Mouse (Mus musculus) bone marrow macrophage, adult 2 months (primary cell): ENCODE results near the gene Btg1.

Source experiments
- CTCF ChIP-seq: IDR thresholded peaks from 2 replicates; pipeline ENCODE4 v1.5.1; 2012; ENCODE audit warnings: low read depth, mild to moderate bottlenecking, low read length, moderate library complexity
- POLR2A ChIP-seq: IDR thresholded peaks from 2 replicates; pipeline ENCODE4 v1.6.1; 2012; ENCODE audit warnings: mild to moderate bottlenecking, low read depth, low read length, borderline replicate concordance

DNA sequence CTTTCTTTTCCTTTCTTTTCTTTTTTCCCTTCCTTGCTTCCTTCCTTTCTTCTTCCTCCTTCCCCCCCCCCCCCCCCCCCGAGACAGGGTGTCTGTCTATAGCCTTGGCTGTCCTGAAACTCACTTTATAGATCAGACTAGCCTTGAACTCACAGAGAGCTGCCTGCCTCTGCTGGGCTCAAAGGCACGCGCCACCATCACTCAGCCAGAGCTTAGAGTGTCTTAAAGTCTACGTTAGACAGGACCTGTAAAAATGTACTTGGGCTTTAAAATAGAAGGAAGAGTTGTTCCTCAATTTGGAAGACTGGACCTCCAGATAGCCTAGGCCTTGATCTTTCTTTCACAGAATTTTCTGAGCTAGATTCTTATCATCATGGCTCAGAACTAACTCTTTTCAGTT, 8.3 kb downstream of the Btg1 start:
- TF ChIP-seq CTCF, result no peak
- no peak for TF ChIP-seq POLR2A
